Mouse (Mus musculus) cerebellum, adult 2 months (tissue): Measurements from ENCODE around the gene Sema5a.

ENCODE experiments used
- CTCF ChIP-seq: fragments of 200-500 bp; IDR thresholded peaks from 2 replicates; pipeline ENCODE4 v1.5.1; 2011; ENCODE audit warnings: low read depth, mild to moderate bottlenecking, control low read depth, low read length, moderate library complexity, borderline replicate concordance; ENCODE audit not compliant: insufficient read depth
- POLR2A ChIP-seq: fragments of 200-500 bp; IDR thresholded peaks from 2 replicates; pipeline ENCODE4 v1.6.1; 2011; ENCODE audit warnings: low read length, control low read depth, borderline replicate concordance; ENCODE audit not compliant: insufficient read depth

DNA sequence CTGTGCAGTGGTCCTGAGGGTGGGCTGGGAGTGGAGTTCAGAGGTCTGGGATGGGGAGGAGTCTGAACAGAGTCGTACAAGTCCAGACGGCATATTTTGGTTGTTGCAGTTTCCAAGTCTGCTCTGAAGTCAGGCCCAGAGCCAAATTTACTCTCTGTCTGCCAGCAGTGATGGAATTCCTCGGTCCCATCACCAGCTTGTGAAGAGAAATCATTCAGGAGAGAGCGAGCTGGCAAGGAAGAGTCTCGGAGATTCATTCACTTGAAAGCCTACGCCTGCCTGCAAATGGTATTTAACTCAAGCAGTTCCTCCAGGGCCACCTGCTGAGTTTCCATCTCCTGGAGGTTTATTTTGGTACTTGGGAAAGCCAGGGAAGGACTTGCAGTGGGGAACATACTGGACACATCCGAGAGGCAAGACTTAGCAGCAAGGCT is 13.3 kb downstream of the Sema5a start:
- TF ChIP-seq POLR2A = no peak
- TF ChIP-seq CTCF = no peak
